Mouse (Mus musculus) heart, adult 2 months (tissue): ENCODE measurements around the gene Rin2.

Experiments used
- CTCF ChIP-seq: fragments of 200-600 bp; IDR thresholded peaks from 2 replicates; pipeline ENCODE4 v1.8.1; 2022; ENCODE audit warnings: antibody characterized with exemption, mild to moderate bottlenecking, moderate library complexity
- EP300 ChIP-seq: fragments of 200-500 bp; IDR thresholded peaks from 2 replicates; pipeline ENCODE4 v1.6.1; 2011; ENCODE audit warnings: low read depth, low read length, control low read depth; ENCODE audit not compliant: insufficient read depth
- POLR2A ChIP-seq: fragments of 200-500 bp; IDR thresholded peaks from 2 replicates; pipeline ENCODE4 v1.6.1; 2011; ENCODE audit warnings: mild to moderate bottlenecking, low read depth, low read length, control low read depth; ENCODE audit not compliant: insufficient read depth

GRCm38 (mm10) chr2:145846595-145846994 is 171.6 kb downstream of the Rin2 start:
- TF ChIP-seq POLR2A (no peak), CTCF (no peak), EP300 (no peak)
